Mouse (Mus musculus): ENCODE measurements at regions not wholly inside any gene's neighbourhood (a gene's known extent, or its start where the extent isn't known, plus 50 kb on each side); places are given as distances from the start of the nearest gene placed in this dataset.

- peak; percentile 3 for DNase-seq (ENCODE audit: low spot score)
Measured at GRCm38 (mm10) chr12:19387706-19388105, 566.6 kb upstream of the Gm21863 start.

Measured in ovary, postnatal 10 days (tissue).